Mouse (Mus musculus) midbrain, embryonic 16.5 days (tissue): ENCODE results near the gene Sh2b1. TPM values are rescaled to one million over a fixed set of nuclear protein-coding genes. Genes with fewer than 3 reads are reported as not detected.

Experiments used
- ATAC-seq: fragments of 200-750 bp; cut with Nextera tagmentation; 2 replicates; pipeline ENCODE4 v1.8.0; 2017; ENCODE audit warnings: moderate TSS enrichment
- H3K27ac ChIP-seq: fragments of 300-500 bp; sonication (generic); 2 replicates; pipeline ENCODE4 v1.5.1; 2014; ENCODE audit warnings: mild to moderate bottlenecking, low read length, mixed read lengths
- H3K27me3 ChIP-seq: fragments of 300-500 bp; sonication (generic); 2 replicates; pipeline ENCODE4 v1.6.1; 2014; ENCODE audit warnings: low read depth, low read length, mixed read lengths; ENCODE audit not compliant: control insufficient read depth, insufficient read depth
- H3K36me3 ChIP-seq: fragments of 300-500 bp; sonication (generic); 2 replicates; pipeline ENCODE4 v1.6.1; 2014; ENCODE audit warnings: mild to moderate bottlenecking, low read length, moderate library complexity, mixed read lengths; ENCODE audit not compliant: control insufficient read depth, insufficient read depth
- H3K4me1 ChIP-seq: fragments of 300-500 bp; sonication (generic); 2 replicates; pipeline ENCODE4 v1.6.1; 2014; ENCODE audit warnings: mild to moderate bottlenecking, low read length, mixed read lengths; ENCODE audit not compliant: control insufficient read depth, insufficient read depth
- H3K4me2 ChIP-seq: fragments of 300-500 bp; sonication (generic); 2 replicates; pipeline ENCODE4 v1.6.1; 2014; ENCODE audit warnings: mild to moderate bottlenecking, low read length, mixed read lengths
- H3K4me3 ChIP-seq: fragments of 300-500 bp; sonication (generic); 2 replicates; pipeline ENCODE4 v1.5.1; 2014; ENCODE audit warnings: low read depth, mild to moderate bottlenecking, low read length, moderate library complexity, mixed read lengths
- H3K9ac ChIP-seq: fragments of 300-500 bp; sonication (generic); 2 replicates; pipeline ENCODE4 v1.6.1; 2014; ENCODE audit warnings: low read depth, low read length, mixed read lengths
- H3K9me3 ChIP-seq: fragments of 300-500 bp; sonication (generic); replicated peaks from 2 replicates; pipeline ENCODE4 v1.6.1; 2014; ENCODE audit warnings: mild to moderate bottlenecking, low read length, mixed read lengths; ENCODE audit not compliant: control insufficient read depth, poor library complexity, severe bottlenecking
- WGBS: fragments of 180-500 bp; shearing (Covaris S2); extraction: QIAGEN DNeasy Blood & Tissue Kit; methylation state at CpG from one replicate; pipeline ENCODE4 v1.1.7; 2014; 5-methylcytosine and 5-hydroxymethylcytosine counted together
- polyA plus RNA-seq: library from polyadenylated mRNA; unstranded; fragments of >200 nt; fragmentation: Nextera tagmentation; extraction: Ambion mirVana; gene quantifications from 2 replicates; pipeline ENCODE4 v1.2.1, GENCODE M21; 2015

Gene Sh2b1
- polyA plus RNA-seq, 1 experiment from 2014 or later: 76.8 TPM

DNA sequence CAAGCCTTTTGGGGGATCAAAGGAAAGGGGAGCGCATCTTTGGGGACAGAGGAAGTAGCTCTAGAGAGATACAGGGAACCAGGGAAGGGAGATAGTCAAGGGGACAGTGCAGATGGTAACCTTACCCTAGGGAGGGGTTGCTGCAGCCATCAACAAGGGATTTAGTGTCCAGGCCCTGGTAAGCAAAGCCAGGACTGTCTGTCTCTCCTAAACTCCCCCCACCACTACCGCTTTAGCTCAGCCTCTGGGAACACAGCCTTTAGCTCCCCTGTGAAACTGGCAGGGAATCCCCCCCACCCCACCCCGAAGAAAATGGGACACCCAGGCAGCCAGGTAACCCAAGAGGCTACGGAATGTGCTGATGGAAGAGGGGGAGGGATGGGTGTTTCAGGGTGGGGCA, 11.7 kb downstream of the Sh2b1 start:
- H3K4me2 ChIP-seq: no peak overlapping the region
- 62% methylated on average over 4 of the region's 4 CpGs for WGBS
- H3K9ac ChIP-seq: no peak overlapping the region
- H3K4me1 ChIP-seq: no peaks in the 10 kb centered on the region
- no peak overlapping the region for H3K27ac ChIP-seq
- peaks cover 20% of the 10 kb centered on the region for H3K36me3 ChIP-seq
- no peak for ATAC-seq
- no peaks in the 10 kb centered on the region for H3K27me3 ChIP-seq
- H3K4me3 ChIP-seq: no peak overlapping the region
- no peaks in the 10 kb centered on the region for H3K9me3 ChIP-seq

DNA sequence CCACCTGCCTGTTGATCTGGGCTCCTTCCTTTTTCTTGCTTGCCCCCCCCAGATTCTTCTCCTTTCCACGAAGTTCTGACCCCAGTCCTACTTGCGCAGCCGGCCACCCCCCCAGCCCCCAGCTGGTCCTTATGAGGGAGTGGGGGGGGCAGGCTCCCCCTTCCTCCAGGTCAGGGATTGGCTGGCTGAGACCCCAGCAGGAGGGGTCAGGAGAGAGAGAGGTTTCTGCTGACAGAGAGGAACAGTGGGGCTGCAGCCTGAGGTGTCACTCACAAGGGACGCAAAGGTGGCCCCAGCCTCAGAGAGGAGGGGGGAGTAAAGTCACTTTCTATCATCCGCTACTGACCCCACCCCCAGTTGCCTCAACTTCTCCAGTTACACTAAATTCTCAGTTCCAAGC, 12.2 kb downstream of the Sh2b1 start, which contains the start of gene Atp2a1:
Gene Atp2a1, minus strand, starts transcription at position 105 of the 400 bp plus-strand sequence.
- H3K27me3 ChIP-seq: no peaks in the 10 kb centered on the region
- WGBS: 46% methylated on average over 5 of the region's 5 CpGs
- ATAC-seq: no peak
- no peak within 1 kb of the TSS for H3K4me2 ChIP-seq
- H3K9me3 ChIP-seq: no peaks in the 10 kb centered on the region
- H3K4me3 ChIP-seq: no peak within 1 kb of the TSS
- H3K36me3 ChIP-seq: peaks cover 16% of the 10 kb centered on the region
- H3K4me1 ChIP-seq: no peaks in the 10 kb centered on the region
- peak within 1 kb of the TSS; percentile 24; the same call in 1 of the 2 replicates for H3K9ac ChIP-seq
- no peak within 1 kb of the TSS for H3K27ac ChIP-seq

DNA sequence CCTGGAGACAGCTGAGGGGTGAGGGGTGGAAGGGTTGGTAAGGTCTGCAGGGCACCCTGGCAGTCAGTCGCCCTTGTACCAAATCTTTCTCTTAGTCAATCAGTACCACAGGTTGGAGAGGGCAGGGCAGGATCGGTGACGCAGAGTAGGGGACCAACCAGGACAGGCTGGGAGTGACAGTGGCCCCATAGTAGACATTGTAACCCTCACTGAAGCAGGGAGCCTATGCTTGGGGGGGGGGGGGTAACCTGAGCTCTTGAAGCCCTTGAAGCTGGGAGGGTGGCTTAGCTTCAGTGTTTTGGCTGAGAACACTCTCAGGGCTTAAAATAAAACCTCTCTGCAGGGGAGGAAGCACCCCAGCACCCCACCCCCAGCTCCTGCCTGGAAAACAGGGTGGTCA, 13.6 kb downstream of the Sh2b1 start:
- no peak overlapping the region for H3K4me2 ChIP-seq
- WGBS: 67% methylated on average over 3 of the region's 3 CpGs
- no peaks in the 10 kb centered on the region for H3K9me3 ChIP-seq
- no peaks in the 10 kb centered on the region for H3K4me1 ChIP-seq
- H3K9ac ChIP-seq: peak overlapping the region; percentile 24; the same call in 1 of the 2 replicates
- no peaks in the 10 kb centered on the region for H3K27me3 ChIP-seq
- H3K27ac ChIP-seq: no peak overlapping the region
- H3K36me3 ChIP-seq: peaks cover 4% of the 10 kb centered on the region
- ATAC-seq: no peak
- H3K4me3 ChIP-seq: no peak overlapping the region

DNA sequence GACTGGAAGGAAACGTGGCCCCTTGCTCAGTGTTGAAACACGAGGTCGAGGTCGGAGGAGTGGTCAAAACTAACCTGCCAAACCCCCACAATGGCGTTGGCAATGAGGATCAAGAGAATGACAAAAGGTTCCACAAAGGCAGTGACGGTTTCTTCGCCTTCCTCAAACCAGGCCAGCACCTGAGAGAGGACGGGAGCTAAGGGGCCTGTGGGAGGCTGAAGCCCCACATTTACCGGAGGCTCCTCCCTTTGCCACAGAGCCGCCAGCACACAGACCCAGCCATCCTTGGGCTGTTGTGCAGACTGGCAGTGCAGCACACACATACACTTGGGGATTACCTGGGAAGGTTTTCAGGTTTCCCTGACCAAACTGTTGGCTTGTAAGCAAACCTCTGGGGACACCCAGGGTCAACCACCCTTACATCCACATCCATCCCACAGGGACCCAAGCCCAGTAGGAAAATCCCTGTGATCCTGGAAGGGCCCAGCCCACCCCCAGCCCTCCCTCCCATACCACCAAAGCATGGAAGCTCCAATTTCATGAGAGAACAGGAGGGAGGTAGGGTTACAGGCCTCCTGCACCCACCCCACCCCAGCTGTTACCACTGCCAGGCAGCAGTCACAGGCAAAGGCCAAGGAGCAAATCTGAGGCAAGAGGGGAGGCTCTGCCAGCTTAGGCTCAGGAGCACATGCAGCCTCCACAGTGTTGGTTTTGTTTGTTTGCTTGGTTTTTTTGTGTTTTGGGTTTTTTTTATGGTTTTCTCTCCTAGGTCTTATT, 14.4 kb downstream of the Sh2b1 start:
- Histone ChIP-seq H3K4me2 (no peak overlapping the region), H3K9me3 (no peaks in the 10 kb centered on the region), H3K27me3 (no peaks in the 10 kb centered on the region), H3K4me3 (no peak overlapping the region), H3K4me1 (no peaks in the 10 kb centered on the region), H3K9ac (no peak overlapping the region), H3K36me3 (no peaks in the 10 kb centered on the region), H3K27ac (no peak overlapping the region)
- WGBS: 52% methylated on average over 10 of the region's 10 CpGs
- ATAC-seq: no peak

DNA sequence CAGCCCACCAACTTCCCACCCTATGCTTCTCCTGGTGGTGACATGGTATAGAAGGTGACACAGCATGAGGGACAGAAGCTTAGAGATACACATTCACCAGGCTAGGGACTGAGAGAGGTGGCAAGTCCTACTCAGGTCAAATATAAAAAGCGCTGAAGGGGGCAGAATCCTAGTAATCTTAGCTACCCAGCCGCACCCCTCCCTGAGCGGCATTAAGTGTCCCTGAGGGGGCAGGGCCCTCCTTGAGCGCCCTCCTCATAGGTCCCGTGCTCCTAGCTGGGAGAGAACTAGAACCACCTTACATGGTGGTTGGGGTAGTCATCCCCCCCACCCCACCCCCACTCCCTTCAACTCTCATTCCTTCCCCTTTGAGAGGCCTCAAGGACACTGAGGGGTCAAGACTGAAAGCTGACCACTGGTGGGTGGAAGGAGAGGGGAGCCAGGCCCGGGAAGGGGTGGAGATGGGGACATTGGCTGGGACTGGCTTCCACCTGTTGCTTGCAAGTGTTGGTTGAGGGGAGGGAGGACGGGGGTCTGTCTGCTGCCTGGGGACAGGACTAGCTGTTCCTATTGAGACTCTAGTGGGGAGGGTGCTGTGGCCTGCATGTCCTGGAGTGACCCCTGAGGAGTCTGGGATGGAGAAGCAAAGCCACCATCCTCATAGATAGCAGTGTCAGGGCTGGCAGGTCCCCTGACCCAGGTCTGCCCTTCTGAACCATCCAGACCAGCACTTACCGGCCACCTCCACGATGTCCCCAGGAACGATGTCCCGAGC, 16.2 kb downstream of the Sh2b1 start:
- no peak overlapping the region for H3K9ac ChIP-seq
- H3K4me2 ChIP-seq: no peak overlapping the region
- H3K27ac ChIP-seq: no peak overlapping the region
- no peak overlapping the region for H3K4me3 ChIP-seq
- H3K9me3 ChIP-seq: no peaks in the 10 kb centered on the region
- no peaks in the 10 kb centered on the region for H3K4me1 ChIP-seq
- WGBS: 84% methylated on average over 11 of the region's 11 CpGs
- H3K36me3 ChIP-seq: no peaks in the 10 kb centered on the region
- no peaks in the 10 kb centered on the region; the same call in 1 of the 2 replicates for H3K27me3 ChIP-seq
- no peak for ATAC-seq

- no peaks in the 10 kb centered on the region for H3K9me3 ChIP-seq
- H3K4me2 ChIP-seq: no peak overlapping the region
- no peaks in the 10 kb centered on the region; the same call in 1 of the 2 replicates for H3K27me3 ChIP-seq
- H3K4me3 ChIP-seq: no peak overlapping the region
- no peaks in the 10 kb centered on the region for H3K36me3 ChIP-seq
- no peak overlapping the region for H3K9ac ChIP-seq
- 75% methylated on average over 5 of the region's 5 CpGs for WGBS
- ATAC-seq: no peak
- no peaks in the 10 kb centered on the region for H3K4me1 ChIP-seq
- no peak overlapping the region for H3K27ac ChIP-seq
These were observed 17.0 kb downstream of the Sh2b1 start for GRCm38 (mm10) chr7:126458225-126458624.

DNA sequence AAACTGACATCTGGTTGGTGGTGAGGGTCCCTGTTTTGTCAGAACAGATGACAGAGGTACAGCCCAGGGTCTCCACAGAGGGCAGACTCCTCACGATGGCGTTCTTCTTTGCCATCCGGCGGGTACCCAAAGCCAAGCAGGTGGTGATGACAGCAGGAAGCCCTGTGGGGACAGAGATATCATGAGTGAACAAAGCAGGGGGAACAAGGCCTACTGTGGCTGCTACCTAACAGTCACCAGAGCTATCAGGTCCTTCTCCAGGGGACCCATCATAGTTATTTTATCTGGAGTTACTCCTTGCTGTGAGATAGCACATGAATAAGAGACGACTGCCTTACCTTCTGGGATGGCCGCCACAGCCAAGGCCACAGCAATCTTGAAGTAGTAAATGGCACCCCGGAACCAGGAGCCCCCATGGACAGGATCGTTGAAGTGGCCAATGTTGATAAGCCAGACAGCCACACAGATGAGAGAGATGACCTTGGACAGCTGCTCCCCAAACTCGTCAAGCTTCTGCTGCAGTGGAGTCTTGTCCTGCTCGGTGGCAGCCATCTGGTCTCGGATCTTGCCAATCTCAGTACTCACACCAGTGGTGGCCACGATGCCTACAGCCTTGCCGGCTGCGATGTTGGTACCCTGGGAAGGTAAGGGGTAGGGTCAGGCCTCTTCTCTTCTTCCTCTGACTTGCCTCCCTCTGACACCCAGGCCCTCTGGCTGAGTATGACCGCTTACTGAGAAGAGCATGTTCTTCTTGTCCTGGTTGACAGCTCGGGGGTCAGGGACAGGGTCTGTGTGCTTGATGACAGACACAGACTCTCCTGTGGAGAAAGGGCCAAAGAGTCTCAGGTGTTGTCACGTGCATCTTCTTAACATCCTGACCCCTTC, 18.6 kb downstream of the Sh2b1 start:
- ATAC-seq: no peak
- no peaks in the 10 kb centered on the region for H3K4me1 ChIP-seq
- H3K4me2 ChIP-seq: no peak overlapping the region
- H3K9me3 ChIP-seq: no peaks in the 10 kb centered on the region
- no peak overlapping the region for H3K4me3 ChIP-seq
- no peaks in the 10 kb centered on the region; the same call in 1 of the 2 replicates for H3K27me3 ChIP-seq
- H3K9ac ChIP-seq: no peak overlapping the region
- H3K27ac ChIP-seq: no peak overlapping the region
- no peaks in the 10 kb centered on the region for H3K36me3 ChIP-seq
- WGBS: 91% methylated on average over 17 of the region's 17 CpGs

DNA sequence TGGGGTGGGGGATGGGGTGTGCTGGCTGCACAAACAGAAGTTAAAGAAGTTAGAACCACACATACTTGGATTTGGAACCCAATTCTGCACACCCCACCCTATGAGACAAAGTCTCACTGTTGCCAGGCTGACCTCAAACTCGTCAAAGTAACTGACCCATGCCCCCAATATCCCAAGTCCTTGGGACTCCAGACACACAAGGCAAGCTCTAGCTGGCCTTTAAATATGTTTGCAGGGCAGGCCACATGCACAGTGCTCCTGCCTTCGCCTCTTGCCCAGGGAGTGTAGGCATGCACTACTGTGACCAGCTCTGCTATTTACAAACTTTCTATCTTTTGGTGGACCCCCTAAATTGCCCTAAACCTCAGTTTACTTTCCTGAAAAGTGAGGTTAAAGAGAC, 20.0 kb downstream of the Sh2b1 start:
- H3K9me3 ChIP-seq: no peaks in the 10 kb centered on the region
- H3K36me3 ChIP-seq: no peaks in the 10 kb centered on the region
- no peaks in the 10 kb centered on the region; the same call in 1 of the 2 replicates for H3K27me3 ChIP-seq
- H3K4me2 ChIP-seq: no peak overlapping the region
- H3K27ac ChIP-seq: no peak overlapping the region
- no peaks in the 10 kb centered on the region for H3K4me1 ChIP-seq
- no peak overlapping the region for H3K9ac ChIP-seq
- no peak for ATAC-seq
- no peak overlapping the region for H3K4me3 ChIP-seq
- WGBS: 81% methylated on average over 2 of the region's 2 CpGs
